In genomic region chr1:132659604-132660003, GRCm38 (mm10) we compare ENCODE assay signal across 11 mouse cellular contexts.
DNase-seq lines count a peak whose midpoint lies in the region; ATAC-seq and TF ChIP-seq lines count a peak whose summit lies in the region.
"Had no signal": no experiment of that assay in that cellular context is flagged by ENCODE, and none has a peak within 500 bp of the region (broad histone marks: within the 10 kb centered on the region; RNA-seq: fewer than 3 reads in every experiment).

No protein-coding gene starts in this region.

- H3K27me3 ChIP-seq in forebrain, embryonic 13.5 days: no peaks in the 10 kb centered on the region

- no peak overlapping the region for H3K4me3 ChIP-seq in left cerebral cortex, adult 2 months
- no peak overlapping the region for H3K4me3 ChIP-seq in forebrain, embryonic 13.5 days
- H3K4me3 ChIP-seq in olfactory bulb, adult 2 months (ENCODE audit: insufficient read depth, low read depth, low read length): no peak overlapping the region
- H3K4me3 ChIP-seq: heart, embryonic 13.5 days had no signal

- no peak for TF ChIP-seq POLR2A in olfactory bulb, adult 2 months (IDR thresholded peaks at IDR 0.05; ENCODE audit: insufficient read depth, low read depth, low read length)

- peak overlapping the region; percentile 1; the same call in 1 of the 2 replicates for H3K4me2 ChIP-seq in forebrain, embryonic 13.5 days
- H3K4me2 ChIP-seq: heart, embryonic 13.5 days had no signal

- H3K9me3 ChIP-seq in forebrain, embryonic 13.5 days (replicated peaks): no peaks in the 10 kb centered on the region
- H3K9me3 ChIP-seq: heart, embryonic 13.5 days had no signal

- H3K4me1 ChIP-seq in forebrain, embryonic 13.5 days: peaks cover 52% of the 10 kb centered on the region
- peaks cover 46% of the 10 kb centered on the region for H3K4me1 ChIP-seq in olfactory bulb, adult 2 months (ENCODE audit: control insufficient read depth, insufficient read depth, low read length)
- H3K4me1 ChIP-seq: heart, embryonic 13.5 days had no signal

- intact Hi-C loops in left cerebral cortex, adult 2 months (cut with DNase I): no loop called here

- H3K27ac ChIP-seq in left cerebral cortex, adult 2 months: peak overlapping the region; percentile 75
- H3K27ac ChIP-seq in forebrain, embryonic 13.5 days: peak overlapping the region; percentile 93
- 0 out of 2 replicates have a peak overlapping the region, but pooled peaks have one; percentile 9 for H3K27ac ChIP-seq in olfactory bulb, adult 2 months (ENCODE audit: insufficient read depth, low read depth, low read length)
- H3K27ac ChIP-seq: heart, embryonic 13.5 days had no signal

- H3K36me3 ChIP-seq in forebrain, embryonic 13.5 days (ENCODE audit: poor library complexity, severe bottlenecking): peaks cover 4% of the 10 kb centered on the region
- H3K36me3 ChIP-seq: heart, embryonic 13.5 days had no signal

- peak; percentile 91 for ATAC-seq in forebrain, embryonic 13.5 days

- WGBS in forebrain, embryonic 13.5 days: 37% methylated on average over 3 of the region's 3 CpGs
- 27% methylated on average over 3 of the region's 3 CpGs for WGBS in olfactory bulb, adult 2 months

- TF ChIP-seq CTCF in left cerebral cortex, adult 2 months (IDR thresholded peaks at IDR 0.05): no peak
- TF ChIP-seq CTCF in olfactory bulb, adult 2 months (IDR thresholded peaks at IDR 0.05; ENCODE audit: insufficient read depth, low read depth, low read length): no peak

- 0 out of 2 replicates have a peak overlapping the region, but pooled peaks have one; percentile 27 for H3K9ac ChIP-seq in forebrain, embryonic 13.5 days
- H3K9ac ChIP-seq: heart, embryonic 13.5 days had no signal

- peak; percentile 37 for DNase-seq in left cerebral cortex, adult 2 months (ENCODE audit: extremely low spot score in 1 of 2, low spot score in 2 of 2)
- DNase-seq in left cerebral cortex, adult 8-10 months (ENCODE audit: low spot score in 2 of 2): no peak
- DNase-seq in layer of hippocampus, adult 9-11 months: peak; percentile 77
- DNase-seq in kidney, postnatal 4 days: no peak
- no peak for DNase-seq in thymus, postnatal 14 days
- no peak for DNase-seq in cerebellum, postnatal 36 days
- DNase-seq: kidney, adult 2 months; lung, postnatal 10 days had no signal

Comparison
In these comparisons a context has a peak if more than half of its experiments do, and no peak if none do; other contexts are left out.
1. DNase-seq: peak in left cerebral cortex, adult 2 months (2 of 2) and layer of hippocampus, adult 9-11 months (single experiment); none in left cerebral cortex, adult 8-10 months (0 of 2), kidney, postnatal 4 days (0 of 2), thymus, postnatal 14 days (single experiment) and cerebellum, postnatal 36 days (0 of 2).
2. H3K27ac ChIP-seq: peak in every context shown above with its lines; median percentile 93 in forebrain, embryonic 13.5 days; 75 in left cerebral cortex, adult 2 months; 9 in olfactory bulb, adult 2 months.